Mouse (Mus musculus): ENCODE measurements around the gene Serinc5. TPM values are rescaled to one million over a fixed set of nuclear protein-coding genes. Genes with fewer than 3 reads are reported as not detected.

The Serinc5 gene
- polyA plus RNA-seq, 1 experiment from 2014 or later = 10.0 TPM

Other genes starting within 250 kb of the Serinc5 start
- 0.09 and 0.21 TPM in 2 replicates for gene Ankrd34b, start 185.2 kb upstream of the Serinc5 start, polyA plus RNA-seq (2016; fragmentation: Nextera tagmentation; extraction: Ambion mirVana)
- gene Fam151b, start 127.1 kb upstream of the Serinc5 start, polyA plus RNA-seq (2016; fragmentation: Nextera tagmentation; extraction: Ambion mirVana) = 0.17 and 0.28 TPM in 2 replicates
- 11.9 and 12.7 TPM in 2 replicates for gene Zfyve16, start 80.2 kb upstream of the Serinc5 start, polyA plus RNA-seq (2016; fragmentation: Nextera tagmentation; extraction: Ambion mirVana)
- not detected in 2 replicates for gene Spz1, start 34.9 kb upstream of the Serinc5 start, polyA plus RNA-seq (2016; fragmentation: Nextera tagmentation; extraction: Ambion mirVana)
- 0.97 and 1.4 TPM in 2 replicates for gene Thbs4, start 183.7 kb downstream of the Serinc5 start, polyA plus RNA-seq (2016; fragmentation: Nextera tagmentation; extraction: Ambion mirVana)
- 3.8 and 5.2 TPM in 2 replicates for gene Mtx3, start 233.7 kb downstream of the Serinc5 start, polyA plus RNA-seq (2016; fragmentation: Nextera tagmentation; extraction: Ambion mirVana)